18 mouse cellular contexts compared by ENCODE assay signal in the genomic region with DNA sequence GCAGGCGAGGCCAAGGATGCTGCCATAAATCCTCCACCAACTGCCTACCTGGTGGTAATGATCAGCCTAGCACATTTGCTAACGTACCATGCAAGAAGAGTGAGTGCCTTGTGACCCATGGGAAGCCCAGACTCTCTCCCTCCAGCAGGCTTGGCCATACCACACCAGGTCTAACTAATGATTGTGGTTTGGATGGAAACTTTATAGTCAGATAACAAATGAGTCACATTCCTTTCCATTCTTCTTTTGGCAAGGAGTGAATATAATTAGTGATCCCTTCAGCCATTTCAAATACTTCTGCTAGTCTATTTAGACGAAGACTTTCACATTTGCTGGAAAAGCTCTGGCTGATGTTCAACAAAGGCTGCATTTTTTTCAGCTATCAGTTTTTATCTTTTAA.
DNase-seq lines count a peak whose midpoint lies in the region; ATAC-seq lines count a peak whose summit lies in the region.
"Had no signal": no experiment of that assay in that cellular context is flagged by ENCODE, and none has a peak within 500 bp of the region (broad histone marks: within the 10 kb centered on the region; RNA-seq: fewer than 3 reads in every experiment).

No protein-coding gene starts in this region.

- DNase-seq in 3T3-L1 (ENCODE audit: low read depth, low spot score) (peak; percentile 84), 416B (ENCODE audit: low read depth) (peak; percentile 46), NIH3T3 (ENCODE audit: low read depth) (peak; percentile 29)
- DNase-seq in fibroblast of lung, adult 2 months (ENCODE audit: low read depth), result peak; percentile 6
- DNase-seq in kidney, adult 11 months, result no peak
- DNase-seq: adrenal gland, adult 2 months; adrenal gland, postnatal 14 days; B cell, adult 2 months; cerebellum, adult 11-12 months; cerebellum, adult 8-10 months; cerebellum, postnatal 10 days; forebrain, postnatal 0 days; gastrocnemius, adult 2 months; gastrocnemius, postnatal 14 days; heart, adult 11 months; kidney, adult 18-20 months had no signal

- no peak for ATAC-seq in cerebellum, adult (ENCODE audit: insufficient number of reproducible peaks, low FRiP score, low TSS enrichment)
- ATAC-seq: forebrain, embryonic 14.5 days; forebrain, postnatal 0 days had no signal
